ENCODE assay signal across 19 mouse cellular contexts in genomic region chr14:121565930-121566329, GRCm38 (mm10).
DNase-seq lines count a peak whose midpoint lies in the region; ATAC-seq and TF ChIP-seq lines count a peak whose summit lies in the region.
"Had no signal": no experiment of that assay in that cellular context is flagged by ENCODE, and none has a peak within 500 bp of the region (broad histone marks: within the 10 kb centered on the region; RNA-seq: fewer than 3 reads in every experiment).

No protein-coding gene starts in this region.

- DNase-seq in midbrain, embryonic 10.5 days (ENCODE audit: low spot score) = no peak
- peak; percentile 33 for DNase-seq in embryo, embryonic 10 days (ENCODE audit: low spot score)
- DNase-seq in embryonic facial prominence, embryonic 11.5 days (ENCODE audit: low spot score) = peak; percentile 51
- no peak for DNase-seq in limb, embryonic 14.5 days (ENCODE audit: low spot score)
- DNase-seq in right cerebral cortex, adult 18-20 months = no peak
- DNase-seq in heart, adult 18-20 months = no peak
- DNase-seq: kidney, adult 8-10 months; kidney, postnatal 25 days; liver, embryonic 13.5 days; right cerebral cortex, postnatal 25 days; thymus, postnatal 14 days had no signal

- no peaks in the 10 kb centered on the region for H3K9me3 ChIP-seq in midbrain, embryonic 10.5 days (replicated peaks)
- no peaks in the 10 kb centered on the region for H3K9me3 ChIP-seq in midbrain, embryonic 15.5 days
- no peaks in the 10 kb centered on the region for H3K9me3 ChIP-seq in embryonic facial prominence, embryonic 11.5 days (replicated peaks; ENCODE audit: control insufficient read depth, low read length)
- no peaks in the 10 kb centered on the region for H3K9me3 ChIP-seq in limb, embryonic 14.5 days (ENCODE audit: control insufficient read depth, low read length)
- H3K9me3 ChIP-seq: embryonic facial prominence, embryonic 12.5 days; heart, embryonic 12.5 days; liver, embryonic 13.5 days; lung, embryonic 15.5 days had no signal

- H3K4me2 ChIP-seq in midbrain, embryonic 15.5 days = no peak overlapping the region
- no peak overlapping the region for H3K4me2 ChIP-seq in embryonic facial prominence, embryonic 11.5 days (ENCODE audit: low read depth, low read length)
- H3K4me2 ChIP-seq in limb, embryonic 14.5 days (replicated peaks; ENCODE audit: low read depth, low read length, severe bottlenecking) = peak overlapping the region; percentile 1; the same call in 1 of the 2 replicates
- H3K4me2 ChIP-seq: embryonic facial prominence, embryonic 12.5 days; heart, embryonic 12.5 days; liver, embryonic 13.5 days; lung, embryonic 15.5 days had no signal

- no peak overlapping the region for H3K9ac ChIP-seq in midbrain, embryonic 15.5 days
- H3K9ac ChIP-seq in embryonic facial prominence, embryonic 11.5 days (replicated peaks; ENCODE audit: low read length) = peak overlapping the region; percentile 11; the same call in 1 of the 2 replicates
- H3K9ac ChIP-seq in limb, embryonic 14.5 days (ENCODE audit: low read depth, low read length, severe bottlenecking) = no peak overlapping the region
- H3K9ac ChIP-seq: embryonic facial prominence, embryonic 12.5 days; heart, embryonic 12.5 days; liver, embryonic 13.5 days; lung, embryonic 15.5 days had no signal

- peaks cover 12% of the 10 kb centered on the region; the same call in 1 of the 2 replicates for H3K27me3 ChIP-seq in midbrain, embryonic 10.5 days (ENCODE audit: low read depth, poor library complexity, severe bottlenecking)
- no peaks in the 10 kb centered on the region for H3K27me3 ChIP-seq in midbrain, embryonic 15.5 days (replicated peaks)
- H3K27me3 ChIP-seq in embryonic facial prominence, embryonic 11.5 days (ENCODE audit: control insufficient read depth, insufficient read depth, low read length) = no peaks in the 10 kb centered on the region
- no peaks in the 10 kb centered on the region for H3K27me3 ChIP-seq in limb, embryonic 14.5 days (ENCODE audit: control insufficient read depth, insufficient read depth, low read length)
- H3K27me3 ChIP-seq: heart, embryonic 12.5 days; liver, embryonic 13.5 days; lung, embryonic 15.5 days had no signal

- no peak for ATAC-seq in midbrain, embryonic 15.5 days (replicated peaks)
- no peak; the same call in 1 of the 2 replicates for ATAC-seq in embryonic facial prominence, embryonic 11.5 days (replicated peaks; ENCODE audit: insufficient number of reproducible peaks, low FRiP score, low TSS enrichment, low read depth)
- no peak; the same call in 1 of the 2 replicates for ATAC-seq in limb, embryonic 14.5 days (ENCODE audit: low FRiP score, low read depth)
- ATAC-seq in megakaryocyte-erythroid progenitor cell, adult 5-6 weeks (replicated peaks; ENCODE audit: low FRiP score, low TSS enrichment, poor library complexity, severe bottlenecking) = no peak
- ATAC-seq: inflammation-experienced regulatory T-cells, adult 6 months had no signal

- no peaks in the 10 kb centered on the region; the same call in 1 of the 2 replicates for H3K36me3 ChIP-seq in midbrain, embryonic 10.5 days
- H3K36me3 ChIP-seq in midbrain, embryonic 15.5 days (replicated peaks) = 0 out of 2 replicates have a peak, but pooled peaks cover 4% of the 10 kb centered on the region
- H3K36me3 ChIP-seq in embryonic facial prominence, embryonic 11.5 days (replicated peaks; ENCODE audit: control insufficient read depth, insufficient read depth, low read depth, low read length) = no peaks in the 10 kb centered on the region
- H3K36me3 ChIP-seq in limb, embryonic 14.5 days (ENCODE audit: control insufficient read depth, insufficient read depth, low read length) = no peaks in the 10 kb centered on the region
- H3K36me3 ChIP-seq: liver, embryonic 13.5 days had no signal

- TF ChIP-seq POLR2A in limb, embryonic 14.5 days (IDR thresholded peaks at IDR 0.05; ENCODE audit: borderline replicate concordance, extremely low read depth, insufficient read depth, insufficient read length) = no peak

- H3K4me3 ChIP-seq in midbrain, embryonic 10.5 days = 0 out of 2 replicates have a peak overlapping the region, but pooled peaks have one; percentile 4
- H3K4me3 ChIP-seq in midbrain, embryonic 15.5 days = no peak overlapping the region
- no peak overlapping the region for H3K4me3 ChIP-seq in embryonic facial prominence, embryonic 11.5 days (ENCODE audit: low read depth, low read length)
- no peak overlapping the region for H3K4me3 ChIP-seq in limb, embryonic 14.5 days (replicated peaks; ENCODE audit: low read length)
- H3K4me3 ChIP-seq: embryonic facial prominence, embryonic 12.5 days; heart, embryonic 12.5 days; liver, embryonic 13.5 days; lung, embryonic 15.5 days; myocyte had no signal

- peak overlapping the region; percentile 81 for H3K27ac ChIP-seq in midbrain, embryonic 10.5 days (replicated peaks)
- H3K27ac ChIP-seq in midbrain, embryonic 15.5 days = no peak overlapping the region
- H3K27ac ChIP-seq in embryonic facial prominence, embryonic 11.5 days (replicated peaks; ENCODE audit: low read depth, low read length) = no peak overlapping the region
- H3K27ac ChIP-seq in limb, embryonic 14.5 days (replicated peaks; ENCODE audit: low read depth, low read length) = no peak overlapping the region
- H3K27ac ChIP-seq: embryonic facial prominence, embryonic 12.5 days; liver, embryonic 13.5 days; lung, embryonic 15.5 days; stomach, postnatal 0 days had no signal

- H3K4me1 ChIP-seq in midbrain, embryonic 10.5 days = peaks cover 38% of the 10 kb centered on the region
- H3K4me1 ChIP-seq in midbrain, embryonic 15.5 days = peaks cover 24% of the 10 kb centered on the region
- peaks cover 3% of the 10 kb centered on the region; the same call in 1 of the 2 replicates for H3K4me1 ChIP-seq in embryonic facial prominence, embryonic 11.5 days (ENCODE audit: control insufficient read depth, insufficient read depth, low read length)
- peaks cover 18% of the 10 kb centered on the region for H3K4me1 ChIP-seq in limb, embryonic 14.5 days (ENCODE audit: control insufficient read depth, insufficient read depth, low read length)
- H3K4me1 ChIP-seq: liver, embryonic 13.5 days; lung, embryonic 15.5 days had no signal

- WGBS in midbrain, embryonic 10.5 days = 35% methylated on average over 6 of the region's 6 CpGs
- 40% methylated on average over 6 of the region's 6 CpGs for WGBS in midbrain, embryonic 15.5 days
- 20% methylated on average over 6 of the region's 6 CpGs for WGBS in embryonic facial prominence, embryonic 11.5 days
- WGBS in limb, embryonic 14.5 days = 36% methylated on average over 6 of the region's 6 CpGs

Comparison
In these comparisons a context has a peak if more than half of its experiments do, and no peak if none do; other contexts are left out.
1. DNase-seq: peak in embryo, embryonic 10 days (single experiment) and embryonic facial prominence, embryonic 11.5 days (single experiment); none in midbrain, embryonic 10.5 days (single experiment), limb, embryonic 14.5 days (single experiment), right cerebral cortex, adult 18-20 months (single experiment) and heart, adult 18-20 months (0 of 2).